Mouse (Mus musculus): Measurements from ENCODE around the gene Jup. TPM values are rescaled to one million over a fixed set of nuclear protein-coding genes. Genes with fewer than 3 reads are reported as not detected.

Gene Jup
- polyA plus RNA-seq, 1 experiment from 2014 or later, result 29.1 TPM

DNA sequence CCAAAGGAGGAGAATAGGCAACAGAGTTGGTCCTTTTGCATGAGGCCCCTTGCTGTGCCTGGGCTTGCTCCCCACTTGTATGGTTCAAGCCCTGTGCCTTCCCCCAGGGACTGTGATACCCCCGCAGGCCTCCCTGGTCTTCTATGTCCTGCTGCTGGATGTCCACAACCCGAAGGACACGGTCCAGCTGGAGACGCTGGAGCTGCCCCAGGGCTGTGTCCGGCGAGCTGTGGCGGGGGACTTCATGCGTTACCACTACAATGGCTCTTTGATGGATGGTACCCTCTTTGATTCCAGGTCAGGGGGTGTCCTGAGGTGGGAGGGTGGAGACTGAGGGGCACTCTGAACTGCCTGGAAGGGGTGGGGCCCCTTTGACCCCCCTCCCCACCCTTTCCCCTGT lies 24.0 kb upstream of the Jup start:
- Histone ChIP-seq H3K4me3 (no peak overlapping the region), H3K9me3 (no peaks in the 10 kb centered on the region), H3K36me3 (replicated peaks) (peaks cover 53% of the 10 kb centered on the region), H3K4me1 (peaks cover 19% of the 10 kb centered on the region), H3K27me3 (ENCODE audit: poor library complexity, severe bottlenecking) (peaks cover 8% of the 10 kb centered on the region), H3K27ac (no peak overlapping the region)
- no peak for DNase-seq (ENCODE audit: extremely low spot score, low spot score)
- 70% methylated on average over 8 of the region's 8 CpGs for WGBS

GRCm38 (mm10) chr11:100414914-100415822 lies 17.6 kb upstream of the Jup start, which contains the start of gene Fkbp10:
Gene Fkbp10, plus strand, starts transcription at chr11:100415697.
- Histone ChIP-seq H3K4me3 (peak within 1 kb of the TSS; percentile 74), H3K4me1 (peaks cover 51% of the 10 kb centered on the region), H3K9me3 (no peaks in the 10 kb centered on the region), H3K36me3 (replicated peaks) (peaks cover 6% of the 10 kb centered on the region), H3K27ac (peak within 1 kb of the TSS; percentile 91), H3K27me3 (ENCODE audit: poor library complexity, severe bottlenecking) (peaks cover 51% of the 10 kb centered on the region)
- peak; percentile 57 for DNase-seq (ENCODE audit: extremely low spot score, low spot score)
- WGBS, result 1% methylated on average over 31 of the region's 31 CpGs

GRCm38 (mm10) chr11:100414021-100414913 lies 16.7 kb upstream of the Jup start, which contains the start of gene P3h4:
Gene P3h4, minus strand, starts transcription at chr11:100414836.
- Histone ChIP-seq H3K27me3 (ENCODE audit: poor library complexity, severe bottlenecking) (peaks cover 51% of the 10 kb centered on the region), H3K4me1 (peaks cover 51% of the 10 kb centered on the region), H3K27ac (peak within 1 kb of the TSS; percentile 91), H3K4me3 (peak within 1 kb of the TSS; percentile 74), H3K9me3 (no peaks in the 10 kb centered on the region), H3K36me3 (replicated peaks) (peaks cover 10% of the 10 kb centered on the region)
- 1% methylated on average over 93 of the region's 93 CpGs for WGBS
- DNase-seq (ENCODE audit: extremely low spot score, low spot score), result peak; percentile 86

DNA sequence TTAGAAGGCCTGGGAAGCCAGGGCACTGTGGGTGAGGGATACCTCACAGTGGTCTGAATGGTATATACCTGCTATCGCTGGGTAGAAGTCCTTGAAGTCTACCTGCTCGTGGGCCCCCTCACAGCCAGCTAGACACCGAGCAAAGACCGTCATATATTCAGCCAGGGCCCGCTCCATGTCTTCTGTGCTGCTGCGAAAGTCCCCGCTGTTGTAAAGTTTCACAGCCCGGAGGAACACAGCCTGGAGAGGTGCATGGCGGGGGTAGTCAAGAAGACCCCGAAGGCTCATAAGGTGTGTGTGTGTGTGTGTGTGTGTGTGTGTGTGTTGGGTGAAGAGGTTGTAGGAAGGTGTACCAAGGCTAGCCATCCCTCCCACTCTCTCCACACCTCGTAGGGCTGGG lies 16.0 kb upstream of the Jup start:
- no peak for DNase-seq (ENCODE audit: extremely low spot score, low spot score)
- H3K9me3 ChIP-seq, result no peaks in the 10 kb centered on the region
- H3K36me3 ChIP-seq (replicated peaks), result peaks cover 17% of the 10 kb centered on the region
- peaks cover 51% of the 10 kb centered on the region for H3K27me3 ChIP-seq (ENCODE audit: poor library complexity, severe bottlenecking)
- H3K4me3 ChIP-seq, result peak overlapping the region; percentile 74
- H3K27ac ChIP-seq, result peak overlapping the region; percentile 91
- WGBS, result 81% methylated on average over 11 of the region's 11 CpGs
- peaks cover 51% of the 10 kb centered on the region for H3K4me1 ChIP-seq

DNA sequence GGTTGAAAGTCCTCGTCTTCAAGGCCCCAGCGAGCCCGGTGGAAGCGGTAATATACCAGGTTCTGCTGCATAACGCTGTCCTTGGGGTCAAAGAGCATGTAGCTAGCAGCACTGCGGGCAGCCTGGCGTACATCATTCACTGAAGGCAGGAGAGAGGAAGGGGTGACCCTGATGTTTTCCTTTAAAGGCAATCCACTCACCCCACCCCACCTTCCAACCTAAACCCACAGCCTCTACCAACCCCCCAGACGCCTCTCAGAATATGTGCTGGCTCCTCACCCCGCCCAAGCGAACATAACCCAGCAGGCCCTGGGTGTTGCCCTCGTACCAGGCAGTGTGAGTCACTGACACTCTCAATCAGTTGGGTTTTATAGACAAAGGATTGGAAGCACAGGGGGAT lies 14.2 kb upstream of the Jup start:
- no peaks in the 10 kb centered on the region for H3K9me3 ChIP-seq
- peaks cover 45% of the 10 kb centered on the region for H3K27me3 ChIP-seq (ENCODE audit: poor library complexity, severe bottlenecking)
- peaks cover 22% of the 10 kb centered on the region for H3K36me3 ChIP-seq (replicated peaks)
- 87% methylated on average over 11 of the region's 11 CpGs for WGBS
- peaks cover 58% of the 10 kb centered on the region for H3K4me1 ChIP-seq
- H3K27ac ChIP-seq, result no peak overlapping the region
- H3K4me3 ChIP-seq, result no peak overlapping the region
- DNase-seq (ENCODE audit: extremely low spot score, low spot score), result no peak

GRCm38 (mm10) chr11:100409686-100410085 lies 12.1 kb upstream of the Jup start:
- peaks cover 39% of the 10 kb centered on the region for H3K4me1 ChIP-seq
- no peak for DNase-seq (ENCODE audit: extremely low spot score, low spot score)
- H3K9me3 ChIP-seq, result no peaks in the 10 kb centered on the region
- 90% methylated on average over 3 of the region's 3 CpGs for WGBS
- no peak overlapping the region for H3K27ac ChIP-seq
- H3K4me3 ChIP-seq, result no peak overlapping the region
- H3K27me3 ChIP-seq (ENCODE audit: poor library complexity, severe bottlenecking), result peaks cover 25% of the 10 kb centered on the region
- H3K36me3 ChIP-seq (replicated peaks), result peaks cover 22% of the 10 kb centered on the region

GRCm38 (mm10) chr11:100408835-100409462 lies 11.4 kb upstream of the Jup start:
- 91% methylated on average over 12 of the region's 12 CpGs for WGBS
- DNase-seq (ENCODE audit: extremely low spot score, low spot score), result no peak
- Histone ChIP-seq H3K27me3 (ENCODE audit: poor library complexity, severe bottlenecking) (peaks cover 19% of the 10 kb centered on the region), H3K9me3 (no peaks in the 10 kb centered on the region), H3K36me3 (replicated peaks) (peaks cover 22% of the 10 kb centered on the region), H3K4me1 (peaks cover 31% of the 10 kb centered on the region), H3K4me3 (no peak overlapping the region), H3K27ac (no peak overlapping the region)

- no peaks in the 10 kb centered on the region for H3K9me3 ChIP-seq
- H3K36me3 ChIP-seq (replicated peaks), result peaks cover 22% of the 10 kb centered on the region
- no peak overlapping the region for H3K27ac ChIP-seq
- peak; percentile 47 for DNase-seq (ENCODE audit: extremely low spot score, low spot score)
- H3K4me3 ChIP-seq, result no peak overlapping the region
- 48% methylated on average over 10 of the region's 10 CpGs for WGBS
- H3K4me1 ChIP-seq, result peaks cover 24% of the 10 kb centered on the region
- peaks cover 12% of the 10 kb centered on the region for H3K27me3 ChIP-seq (ENCODE audit: poor library complexity, severe bottlenecking)
These were observed 10.7 kb upstream of the Jup start for GRCm38 (mm10) chr11:100408076-100408834.

GRCm38 (mm10) chr11:100406995-100407705 lies 9.6 kb upstream of the Jup start:
- H3K27me3 ChIP-seq (ENCODE audit: poor library complexity, severe bottlenecking), result 0 out of 2 replicates have a peak, but pooled peaks cover under 1% of the 10 kb centered on the region
- no peak for DNase-seq (ENCODE audit: extremely low spot score, low spot score)
- no peak overlapping the region for H3K4me3 ChIP-seq

DNA sequence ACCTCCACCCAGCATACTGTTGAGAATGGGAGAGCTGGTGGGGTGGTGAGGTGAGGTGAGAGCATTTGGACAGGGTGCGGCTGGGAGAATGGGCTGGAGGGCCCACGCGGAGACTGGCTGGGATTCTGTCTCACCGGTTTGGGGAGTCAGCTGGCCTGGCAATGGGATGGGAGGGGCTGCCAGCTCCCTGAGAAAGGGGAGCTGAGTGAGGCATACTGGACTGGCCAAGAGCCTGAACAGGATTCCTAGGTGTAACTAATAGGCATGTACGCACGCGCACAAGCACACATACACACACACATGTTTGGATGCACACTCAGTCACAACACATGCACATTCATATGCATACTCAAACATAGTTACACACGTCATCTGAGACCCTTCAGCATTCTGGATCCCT lies 8.7 kb upstream of the Jup start:
- peaks cover 20% of the 10 kb centered on the region for H3K4me1 ChIP-seq
- no peak for DNase-seq (ENCODE audit: extremely low spot score, low spot score)
- no peak overlapping the region for H3K4me3 ChIP-seq
- 83% methylated on average over 8 of the region's 8 CpGs for WGBS
- no peak overlapping the region for H3K27ac ChIP-seq
- no peaks in the 10 kb centered on the region for H3K9me3 ChIP-seq
- H3K27me3 ChIP-seq (ENCODE audit: poor library complexity, severe bottlenecking), result peaks cover 3% of the 10 kb centered on the region; the same call in 1 of the 2 replicates
- H3K36me3 ChIP-seq (replicated peaks), result peaks cover 22% of the 10 kb centered on the region

More at GRCm38 (mm10) chr11:100406995-100407705, 9.6 kb upstream of the Jup start:
- Histone ChIP-seq H3K9me3 (no peaks in the 10 kb centered on the region), H3K36me3 (replicated peaks) (peaks cover 22% of the 10 kb centered on the region), H3K27ac (no peak overlapping the region), H3K4me1 (peaks cover 22% of the 10 kb centered on the region)
- 86% methylated on average over 5 of the region's 5 CpGs for WGBS

DNA sequence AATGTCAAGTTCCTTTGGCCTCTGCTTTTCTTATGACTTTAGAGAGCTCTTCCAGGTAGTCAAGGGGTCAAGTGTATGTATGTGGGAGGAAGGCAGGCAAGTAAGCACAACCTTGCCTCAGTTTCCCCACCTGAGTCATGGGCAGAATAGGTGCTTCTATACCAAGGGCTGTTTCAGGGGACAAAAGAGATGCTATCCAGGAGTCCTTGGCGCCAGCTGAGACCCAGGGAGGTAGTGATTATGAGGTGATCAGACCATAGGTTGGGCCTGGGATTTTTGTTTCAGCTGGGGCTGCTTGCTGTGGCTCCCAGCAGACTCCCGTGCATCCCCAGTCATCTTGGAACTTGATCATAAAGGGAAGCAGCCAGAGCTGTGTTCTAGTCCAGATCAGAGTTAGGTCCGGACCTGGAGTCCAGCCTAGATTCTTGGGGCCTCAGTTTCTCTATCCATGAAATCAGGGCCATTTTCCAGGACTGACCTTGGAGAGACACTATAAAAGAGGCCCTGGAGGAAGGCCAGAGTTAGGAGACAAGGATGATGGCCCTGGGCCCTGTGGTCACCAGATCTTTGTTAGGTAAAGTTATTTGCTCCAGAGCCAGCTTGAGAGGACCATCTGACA lies 7.0 kb upstream of the Jup start:
- Histone ChIP-seq H3K36me3 (replicated peaks) (peaks cover 16% of the 10 kb centered on the region), H3K9me3 (no peaks in the 10 kb centered on the region), H3K4me3 (no peak overlapping the region), H3K27ac (no peak overlapping the region), H3K27me3 (ENCODE audit: poor library complexity, severe bottlenecking) (peaks cover 5% of the 10 kb centered on the region; the same call in 1 of the 2 replicates), H3K4me1 (peaks cover 20% of the 10 kb centered on the region)
- WGBS, result 88% methylated on average over 3 of the region's 3 CpGs
- DNase-seq (ENCODE audit: extremely low spot score, low spot score), result no peak
